Mouse (Mus musculus) liver, embryonic 16.5 days (tissue): ENCODE data around the gene Exoc7. TPM values are rescaled to one million over a fixed set of nuclear protein-coding genes. Genes with fewer than 3 reads are reported as not detected.
A peak's percentile ranks its signal among the peaks of the same experiment; 100 is the strongest.
"Not testable (repeated sequence)": the region's sequence is repeated elsewhere in the genome, so short reads cannot be mapped to it uniquely, and the experiment has no call there.

Experiments used
- ATAC-seq: fragments of 200-750 bp; cut with Nextera tagmentation; 2 replicates; pipeline ENCODE4 v1.8.0; 2017; ENCODE audit warnings: low read depth, mild to moderate bottlenecking, moderate number of reproducible peaks, moderate library complexity
- H3K27ac ChIP-seq: fragments of 300-500 bp; sonication (generic); 2 replicates; pipeline ENCODE4 v1.5.1; 2014; ENCODE audit warnings: mild to moderate bottlenecking, low read length
- H3K27me3 ChIP-seq: fragments of 300-500 bp; sonication (generic); 2 replicates; pipeline ENCODE4 v1.6.1; 2014; ENCODE audit warnings: low read depth, low read length, mixed read lengths; ENCODE audit not compliant: control insufficient read depth, insufficient read depth
- H3K36me3 ChIP-seq: fragments of 300-500 bp; sonication (generic); 2 replicates; pipeline ENCODE4 v1.6.1; 2014; ENCODE audit warnings: mild to moderate bottlenecking; ENCODE audit not compliant: control insufficient read depth, insufficient read depth
- H3K4me1 ChIP-seq: fragments of 300-500 bp; sonication (generic); 2 replicates; pipeline ENCODE4 v1.6.1; 2014; ENCODE audit warnings: low read depth, low read length, mixed read lengths; ENCODE audit not compliant: control insufficient read depth
- H3K4me2 ChIP-seq: fragments of 300-500 bp; sonication (generic); 2 replicates; pipeline ENCODE4 v1.6.1; 2014; ENCODE audit warnings: low read depth, low read length, mixed read lengths
- H3K4me3 ChIP-seq: fragments of 300-500 bp; sonication (generic); 2 replicates; pipeline ENCODE4 v1.5.1; 2014; ENCODE audit warnings: low read depth, mild to moderate bottlenecking, low read length
- H3K9ac ChIP-seq: fragments of 300-500 bp; sonication (generic); 2 replicates; pipeline ENCODE4 v1.6.1; 2014; ENCODE audit warnings: low read depth, low read length
- H3K9me3 ChIP-seq: fragments of 300-500 bp; sonication (generic); replicated peaks from 2 replicates; pipeline ENCODE4 v1.6.1; 2016; ENCODE audit warnings: low read length; ENCODE audit not compliant: control insufficient read depth
- WGBS: fragments of 180-500 bp; shearing (Covaris S2); extraction: QIAGEN DNeasy Blood & Tissue Kit; methylation state at CpG from one replicate; pipeline ENCODE4 v1.1.7; 2014; ENCODE audit not compliant: insufficient replicate concordance; 5-methylcytosine and 5-hydroxymethylcytosine counted together
- polyA plus RNA-seq: library from polyadenylated mRNA; unstranded; fragments of >200 nt; fragmentation: Nextera tagmentation; extraction: Ambion mirVana; gene quantifications from 2 replicates; pipeline ENCODE4 v1.2.1, GENCODE M21; 2015

The Exoc7 gene
- polyA plus RNA-seq, 1 experiment from 2014 or later, result 20.4 TPM

DNA sequence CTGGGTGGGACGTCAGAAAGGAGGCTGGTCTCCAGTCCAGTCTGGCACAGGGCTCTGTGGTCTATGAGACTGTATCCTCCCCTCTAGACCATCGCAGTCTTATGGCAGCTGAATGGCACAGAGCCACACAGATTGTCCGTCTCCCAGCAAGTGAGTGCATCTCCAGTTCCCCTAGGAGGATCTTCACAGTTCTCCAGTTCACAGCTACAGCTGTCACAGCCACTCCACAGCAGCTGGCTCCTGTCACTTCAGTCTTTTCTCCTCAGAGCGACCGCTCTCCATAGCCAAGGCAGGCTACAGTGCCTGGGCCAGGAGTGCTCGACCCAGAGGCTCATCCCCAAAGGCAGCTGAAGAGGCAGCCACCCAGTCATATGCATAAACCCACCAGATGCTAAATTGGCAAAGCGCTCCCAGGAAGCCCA is 21.3 kb downstream of the Exoc7 start:
- Histone ChIP-seq H3K27me3 (peaks cover 46% of the 10 kb centered on the region), H3K4me1 (peaks cover 4% of the 10 kb centered on the region), H3K4me3 (no peak overlapping the region), H3K9ac (no peak overlapping the region), H3K4me2 (no peak overlapping the region), H3K36me3 (no peaks in the 10 kb centered on the region), H3K27ac (no peak overlapping the region), H3K9me3 (no peaks in the 10 kb centered on the region)
- ATAC-seq, result no peak
- 70% methylated on average over 7 of the region's 7 CpGs for WGBS

DNA sequence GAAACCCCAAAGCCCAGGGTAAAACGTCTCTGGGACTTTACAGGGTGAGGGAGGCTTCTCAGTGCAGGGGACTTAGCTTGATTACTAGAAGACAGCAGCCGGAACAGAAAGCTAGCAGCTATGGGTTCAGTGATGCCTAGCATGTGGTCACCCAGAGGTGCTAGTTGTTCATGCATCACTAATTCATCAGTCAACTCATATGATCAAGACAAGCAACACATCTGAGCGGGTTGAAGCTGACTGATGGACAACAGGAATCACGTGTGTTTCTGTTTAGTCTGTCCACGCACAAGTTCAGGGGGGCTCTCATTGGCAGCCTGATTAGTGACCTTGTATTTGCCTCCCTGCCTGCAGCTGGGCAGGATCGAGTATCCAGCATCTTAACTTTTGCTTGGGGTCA is 23.1 kb downstream of the Exoc7 start:
- Histone ChIP-seq H3K4me1 (peaks cover 4% of the 10 kb centered on the region), H3K27me3 (peaks cover 55% of the 10 kb centered on the region)
- ATAC-seq, result no peak

DNA sequence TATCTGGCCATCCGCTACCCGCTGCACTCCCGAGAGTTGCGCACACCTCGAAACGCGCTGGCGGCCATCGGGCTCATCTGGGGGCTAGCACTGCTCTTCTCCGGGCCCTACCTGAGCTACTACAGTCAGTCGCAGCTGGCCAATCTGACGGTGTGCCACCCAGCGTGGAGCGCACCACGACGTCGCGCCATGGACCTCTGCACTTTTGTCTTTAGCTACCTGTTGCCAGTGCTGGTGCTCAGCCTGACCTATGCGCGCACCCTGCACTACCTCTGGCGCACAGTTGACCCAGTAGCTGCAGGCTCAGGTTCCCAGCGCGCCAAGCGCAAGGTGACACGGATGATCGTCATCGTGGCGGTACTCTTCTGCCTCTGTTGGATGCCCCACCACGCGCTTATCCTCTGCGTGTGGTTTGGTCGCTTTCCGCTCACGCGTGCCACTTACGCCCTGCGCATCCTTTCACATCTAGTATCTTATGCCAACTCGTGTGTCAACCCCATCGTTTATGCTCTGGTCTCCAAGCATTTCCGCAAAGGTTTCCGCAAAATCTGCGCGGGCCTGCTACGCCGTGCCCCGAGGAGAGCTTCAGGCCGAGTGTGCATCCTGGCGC is 24.0 kb downstream of the Exoc7 start:
- H3K4me3 ChIP-seq, result no peak overlapping the region
- peaks cover 2% of the 10 kb centered on the region for H3K4me1 ChIP-seq
- no peak overlapping the region for H3K27ac ChIP-seq
- 11% methylated on average over 48 of the region's 48 CpGs for WGBS
- ATAC-seq, result no peak
- H3K9me3 ChIP-seq, result no peaks in the 10 kb centered on the region
- H3K36me3 ChIP-seq, result no peaks in the 10 kb centered on the region
- H3K9ac ChIP-seq, result no peak overlapping the region
- peaks cover 55% of the 10 kb centered on the region for H3K27me3 ChIP-seq
- no peak overlapping the region for H3K4me2 ChIP-seq

More for the DNA sequence above, 23.1 kb downstream of the Exoc7 start:
- H3K4me3 ChIP-seq, result no peak overlapping the region
- no peaks in the 10 kb centered on the region for H3K36me3 ChIP-seq
- H3K27ac ChIP-seq, result no peak overlapping the region
- WGBS, result 48% methylated on average over 6 of the region's 6 CpGs
- H3K9me3 ChIP-seq, result no peaks in the 10 kb centered on the region
- no peak overlapping the region for H3K9ac ChIP-seq
- no peak overlapping the region for H3K4me2 ChIP-seq

DNA sequence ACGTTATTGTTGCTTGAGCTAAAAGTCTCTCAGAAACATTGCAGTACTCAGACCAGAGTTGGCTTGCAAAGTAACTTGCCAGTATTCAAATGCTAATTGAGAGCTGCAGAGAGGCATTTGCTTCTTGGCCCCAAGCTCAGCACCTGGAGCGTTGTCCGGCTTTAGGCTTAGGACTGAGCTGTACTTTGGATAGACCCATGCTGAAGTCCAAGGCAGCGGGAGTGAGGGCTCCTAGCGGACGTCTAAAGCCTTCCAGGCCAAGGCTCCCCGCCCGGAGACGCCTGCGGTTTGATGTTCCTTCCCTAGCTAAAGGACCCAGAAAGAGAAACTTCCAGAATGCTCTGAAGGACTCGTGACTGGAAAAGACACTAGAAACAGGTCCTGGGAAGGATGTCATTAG is 24.9 kb downstream of the Exoc7 start:
- 1% methylated on average over 11 of the region's 11 CpGs for WGBS
- no peak overlapping the region for H3K4me3 ChIP-seq

DNA sequence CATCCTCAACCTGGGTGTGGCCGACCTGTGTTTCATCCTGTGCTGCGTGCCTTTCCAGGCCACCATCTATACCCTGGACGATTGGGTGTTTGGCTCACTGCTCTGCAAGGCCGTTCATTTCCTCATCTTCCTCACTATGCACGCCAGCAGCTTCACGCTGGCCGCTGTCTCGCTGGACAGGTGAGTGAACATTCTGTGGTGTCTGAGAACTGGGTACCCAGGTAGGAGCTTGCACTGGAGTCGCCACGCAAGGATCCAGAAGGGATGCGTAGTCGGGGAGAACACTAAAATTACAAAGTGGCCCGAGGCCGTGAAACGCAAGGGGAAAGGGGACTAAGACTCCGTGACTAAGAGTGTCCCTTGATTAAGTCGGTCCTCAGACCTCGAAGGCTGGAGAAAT is 25.4 kb downstream of the Exoc7 start:
- WGBS, result 4% methylated on average over 18 of the region's 18 CpGs
- H3K4me1 ChIP-seq, result no peaks in the 10 kb centered on the region; the same call in 1 of the 2 replicates
- H3K9ac ChIP-seq, result no peak overlapping the region
- no peaks in the 10 kb centered on the region for H3K36me3 ChIP-seq
- no peak overlapping the region; the same call in 1 of the 2 replicates for H3K4me3 ChIP-seq
- no peak overlapping the region for H3K4me2 ChIP-seq
- no peak overlapping the region for H3K27ac ChIP-seq
- no peak for ATAC-seq
- no peaks in the 10 kb centered on the region for H3K9me3 ChIP-seq
- H3K27me3 ChIP-seq, result peaks cover 55% of the 10 kb centered on the region

More for the DNA sequence above, 24.9 kb downstream of the Exoc7 start:
- no peaks in the 10 kb centered on the region for H3K9me3 ChIP-seq
- H3K27ac ChIP-seq, result no peak overlapping the region
- no peak overlapping the region for H3K4me2 ChIP-seq
- no peaks in the 10 kb centered on the region; the same call in 1 of the 2 replicates for H3K4me1 ChIP-seq
- H3K9ac ChIP-seq, result no peak overlapping the region
- no peak for ATAC-seq
- H3K36me3 ChIP-seq, result no peaks in the 10 kb centered on the region
- peaks cover 55% of the 10 kb centered on the region for H3K27me3 ChIP-seq

DNA sequence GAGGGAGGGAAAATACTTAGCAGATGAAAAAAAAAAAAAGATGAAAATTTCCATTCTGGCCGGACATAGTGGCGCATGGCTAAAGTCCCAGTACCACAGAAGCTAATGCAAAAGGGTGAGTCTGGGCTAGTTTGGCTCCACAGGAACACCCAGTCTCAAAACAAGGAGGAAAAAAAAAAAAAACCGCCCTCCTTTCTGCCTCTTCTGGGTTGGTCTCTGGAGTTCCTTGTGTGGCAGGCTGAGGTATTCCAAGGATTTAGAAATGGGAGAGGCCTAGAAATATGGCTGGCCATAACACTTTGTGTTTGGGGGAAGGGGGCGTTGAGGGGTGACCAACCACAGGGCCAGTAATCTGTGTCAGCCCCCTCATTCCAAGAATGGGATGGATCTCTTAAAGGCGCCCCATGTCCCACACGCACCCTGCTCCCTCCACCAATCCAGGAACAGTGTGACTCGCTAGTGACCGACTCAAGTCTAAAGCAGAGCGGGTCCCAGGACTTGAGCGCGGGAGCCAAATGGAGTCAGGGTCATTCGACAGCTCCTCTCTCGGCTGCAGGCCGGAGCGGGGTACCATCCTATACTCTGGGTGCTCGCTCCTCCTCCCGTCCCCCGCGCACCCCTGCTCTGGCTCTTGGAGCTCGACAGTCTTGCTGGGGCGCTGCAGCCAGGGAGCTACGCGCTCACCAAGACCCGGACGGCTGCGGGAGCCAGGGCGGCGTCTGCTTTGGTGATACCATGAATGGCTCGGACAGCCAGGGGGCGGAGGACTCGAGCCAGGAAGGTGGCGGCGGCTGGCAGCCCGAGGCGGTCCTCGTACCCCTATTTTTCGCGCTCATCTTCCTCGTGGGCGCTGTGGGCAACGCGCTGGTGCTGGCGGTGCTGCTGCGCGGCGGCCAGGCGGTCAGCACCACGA is 26.0 kb downstream of the Exoc7 start, which contains the start of gene Galr2:
Gene Galr2, plus strand, starts transcription at position 189 of the 913 bp plus-strand sequence.
- H3K36me3 ChIP-seq, result no peaks in the 10 kb centered on the region
- H3K4me3 ChIP-seq, result no peak within 1 kb of the TSS; the same call in 1 of the 2 replicates

DNA sequence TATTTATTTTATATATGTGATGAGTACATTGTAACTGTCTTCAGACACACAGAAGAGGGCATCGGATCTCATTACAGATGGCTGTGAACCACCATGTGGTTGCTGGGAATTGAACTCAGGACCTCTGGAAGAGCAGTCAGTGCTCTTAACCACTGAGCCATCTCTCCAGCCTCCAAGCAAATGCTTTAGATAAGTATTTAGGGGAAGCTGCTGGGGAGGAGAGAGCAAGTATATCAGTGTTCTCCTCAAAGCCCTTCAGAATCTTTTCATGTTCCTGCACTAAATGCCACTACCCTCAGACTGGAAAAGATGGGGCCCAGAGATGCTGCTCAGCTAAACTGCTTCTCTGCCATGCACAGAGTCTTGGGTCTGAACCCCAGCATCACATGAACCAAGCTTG is 29.8 kb downstream of the Exoc7 start:
- H3K27me3 ChIP-seq, result peaks cover 23% of the 10 kb centered on the region
- 72% methylated on average over 1 of the region's 1 CpGs for WGBS
- H3K36me3 ChIP-seq, H3K9me3 ChIP-seq, H3K4me3 ChIP-seq, H3K9ac ChIP-seq, H3K4me2 ChIP-seq, H3K27ac ChIP-seq, ATAC-seq: not testable (repeated sequence)
- peaks cover 14% of the 10 kb centered on the region for H3K4me1 ChIP-seq

More for the DNA sequence above, 26.0 kb downstream of the Exoc7 start, which contains the start of gene Galr2:
- 11% methylated on average over 48 of the region's 48 CpGs for WGBS
- Histone ChIP-seq H3K27me3 (peaks cover 55% of the 10 kb centered on the region), H3K4me2 (no peak within 1 kb of the TSS), H3K27ac (no peak within 1 kb of the TSS), H3K9me3 (no peaks in the 10 kb centered on the region), H3K9ac (no peak within 1 kb of the TSS), H3K4me1 (no peaks in the 10 kb centered on the region; the same call in 1 of the 2 replicates)
- ATAC-seq, result no peak

DNA sequence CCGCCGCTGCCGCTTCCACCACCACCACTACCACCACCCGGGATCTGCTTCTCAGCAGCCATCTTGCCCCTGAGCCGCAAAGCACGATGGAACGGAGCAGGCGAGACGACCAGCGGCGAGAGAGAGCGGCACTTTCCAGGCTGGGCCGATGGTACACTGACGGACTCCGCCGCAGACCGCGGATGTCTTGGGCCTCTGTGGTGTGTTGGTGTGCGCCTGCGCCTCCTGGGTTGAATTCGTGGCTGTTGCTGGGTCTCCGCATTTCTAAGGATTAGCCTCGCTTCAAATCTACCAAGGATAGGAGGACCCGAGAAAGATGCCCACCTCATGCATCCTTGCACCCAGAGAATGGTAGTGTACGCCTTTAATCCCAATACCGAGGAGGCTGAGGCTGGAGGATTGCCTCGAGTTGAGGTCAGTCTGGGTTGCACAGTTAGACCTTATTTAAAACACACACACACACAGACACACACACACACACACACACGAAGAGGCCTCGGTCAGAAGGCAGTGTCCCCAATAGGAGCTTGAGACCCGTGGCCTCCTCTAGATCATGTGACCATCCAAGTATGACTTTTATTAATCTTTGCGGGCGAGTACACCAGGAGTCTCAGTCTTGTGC is 32.9 kb downstream of the Exoc7 start, which contains the start of gene Srp68:
Gene Srp68, minus strand, starts transcription at position 173 of the 622 bp plus-strand sequence.
- ATAC-seq, result peak; percentile 97
- peaks cover 14% of the 10 kb centered on the region for H3K36me3 ChIP-seq
- peak within 1 kb of the TSS; percentile 93 for H3K9ac ChIP-seq
- H3K4me3 ChIP-seq, result peak within 1 kb of the TSS; percentile 93
- peaks cover 19% of the 10 kb centered on the region for H3K4me1 ChIP-seq
- H3K4me2 ChIP-seq, result peak within 1 kb of the TSS; percentile 65
- H3K27ac ChIP-seq, result peak within 1 kb of the TSS; percentile 24
- H3K9me3 ChIP-seq, result no peaks in the 10 kb centered on the region
- no peaks in the 10 kb centered on the region for H3K27me3 ChIP-seq
- WGBS, result 1% methylated on average over 32 of the region's 32 CpGs
